In genomic region chr12:58426758-58427157, GRCm38 (mm10) we compare ENCODE assay signal across 20 mouse cellular contexts.
"Had no signal": no experiment of that assay in that cellular context is flagged by ENCODE, and none has a peak within 500 bp of the region (broad histone marks: within the 10 kb centered on the region; RNA-seq: fewer than 3 reads in every experiment).

No protein-coding gene starts in this region.

- H3K9ac ChIP-seq: limb, embryonic 12.5 days; limb, embryonic 15.5 days; liver, embryonic 14.5 days; liver, postnatal 0 days; lung, embryonic 14.5 days; midbrain, embryonic 12.5 days; midbrain, embryonic 15.5 days; neural tube, embryonic 13.5 days had no signal

- H3K4me2 ChIP-seq: limb, embryonic 12.5 days; limb, embryonic 15.5 days; liver, embryonic 11.5 days; lung, embryonic 14.5 days; midbrain, embryonic 12.5 days; midbrain, embryonic 15.5 days; neural tube, embryonic 13.5 days had no signal

- DNase-seq: layer of hippocampus, adult 9-11 months; left cerebral cortex, postnatal 4 days; liver, postnatal 0 days; lung, embryonic 14.5 days; retina, postnatal 1 day; right cerebral cortex, postnatal 25 days; spleen, adult 18-20 months; thymus, adult 2 months; thymus, postnatal 14 days; thymus, postnatal 4 days had no signal

- H3K27me3 ChIP-seq: limb, embryonic 12.5 days; limb, embryonic 15.5 days; midbrain, embryonic 12.5 days; midbrain, embryonic 15.5 days; neural tube, embryonic 13.5 days had no signal

- H3K9me3 ChIP-seq: limb, embryonic 12.5 days; limb, embryonic 15.5 days; midbrain, embryonic 12.5 days; midbrain, embryonic 15.5 days; neural tube, embryonic 13.5 days had no signal

- H3K4me1 ChIP-seq: midbrain, embryonic 12.5 days; midbrain, embryonic 15.5 days had no signal

- H3K27ac ChIP-seq: limb, embryonic 12.5 days; liver, embryonic 14.5 days; macrophage; midbrain, embryonic 12.5 days; midbrain, embryonic 15.5 days had no signal

- H3K36me3 ChIP-seq: limb, embryonic 12.5 days; limb, embryonic 15.5 days; midbrain, embryonic 12.5 days; midbrain, embryonic 15.5 days; neural tube, embryonic 13.5 days had no signal

- H3K4me3 ChIP-seq: limb, embryonic 12.5 days; limb, embryonic 15.5 days; midbrain, embryonic 12.5 days; midbrain, embryonic 15.5 days; neural tube, embryonic 13.5 days had no signal

- ATAC-seq: intestine, postnatal 0 days; liver, postnatal 0 days; lung, postnatal 0 days; midbrain, embryonic 15.5 days had no signal
